Mouse (Mus musculus): ENCODE data around the gene Sptssb.

GRCm38 (mm10) chr3:69819851-69820200 lies 39.9 kb downstream of the Sptssb start:
- TF ChIP-seq CTCF (conservative IDR thresholded peaks at IDR 0.05 in 1 of 2, IDR thresholded peaks at IDR 0.05 in 1 of 2; ENCODE audit: low read depth in 2 of 2, low read length in 2 of 2) (no peak), RCOR1 (conservative IDR thresholded peaks at IDR 0.05; ENCODE audit: low read depth, low read length) (no peak), MYC (IDR thresholded peaks at IDR 0.05; ENCODE audit: low read depth, low read length) (no peak), GABPA (IDR thresholded peaks at IDR 0.05; ENCODE audit: insufficient replicate concordance, low read depth, low read length) (no peak), JUND (conservative IDR thresholded peaks at IDR 0.05; ENCODE audit: low read depth, low read length) (no peak), TCF12 (IDR thresholded peaks at IDR 0.05; ENCODE audit: low read depth, low read length) (no peak), MAFK (IDR thresholded peaks at IDR 0.05; ENCODE audit: insufficient replicate concordance, low read length) (no peak), POLR2A (IDR thresholded peaks at IDR 0.05; ENCODE audit: low read depth, low read length) (no peak), UBTF (IDR thresholded peaks at IDR 0.05; ENCODE audit: low read depth, low read length) (no peak), EP300 (IDR thresholded peaks at IDR 0.05; ENCODE audit: low read length) (no peak), ZC3H11A (IDR thresholded peaks at IDR 0.05; ENCODE audit: low read depth, low read length) (no peak)

Measured in CH12.LX (cell line).